Mouse (Mus musculus): ENCODE measurements around the gene Col19a1.

Gene Col19a1

GRCm38 (mm10) chr1:24458015-24458414 is 129.3 kb downstream of the Col19a1 start:
- DNase-seq, result no peak

DNA sequence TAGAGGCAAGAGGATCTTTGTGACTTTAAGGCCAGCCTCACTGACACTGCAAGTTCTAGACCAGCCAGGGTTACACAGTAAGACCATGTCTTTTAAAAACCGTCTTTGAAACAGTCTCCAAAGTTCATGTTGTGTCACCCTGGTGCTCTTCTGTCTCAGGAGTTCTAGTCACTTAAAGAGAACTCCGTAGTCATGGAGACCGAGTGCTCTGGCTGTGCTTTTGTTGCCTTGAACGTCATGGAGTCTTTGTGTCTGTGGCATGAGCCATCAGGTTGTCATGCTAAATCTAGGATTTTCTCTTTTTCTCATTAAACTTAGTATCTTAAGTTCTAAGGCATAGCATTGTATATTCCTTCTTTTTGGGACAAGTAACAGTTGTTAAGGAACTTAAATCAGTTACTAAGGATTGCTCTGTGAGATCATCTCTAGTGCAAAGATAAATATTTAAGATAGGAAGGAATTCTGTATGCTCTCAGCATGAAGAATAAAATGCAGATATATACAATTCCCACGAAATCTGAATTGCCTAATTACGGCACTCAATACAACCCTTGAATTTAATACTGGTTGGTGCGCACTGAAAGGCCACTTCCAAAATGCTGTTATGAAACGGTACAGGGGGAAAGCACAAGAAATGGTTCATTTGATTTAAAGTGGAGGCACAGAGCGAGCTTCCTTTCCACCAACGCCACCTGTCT is 134.6 kb downstream of the Col19a1 start:
- no peak for DNase-seq

GRCm38 (mm10) chr1:24452159-24452558 is 135.1 kb downstream of the Col19a1 start:
- peak in 1 of 2 experiments; percentile 7 for DNase-seq

DNA sequence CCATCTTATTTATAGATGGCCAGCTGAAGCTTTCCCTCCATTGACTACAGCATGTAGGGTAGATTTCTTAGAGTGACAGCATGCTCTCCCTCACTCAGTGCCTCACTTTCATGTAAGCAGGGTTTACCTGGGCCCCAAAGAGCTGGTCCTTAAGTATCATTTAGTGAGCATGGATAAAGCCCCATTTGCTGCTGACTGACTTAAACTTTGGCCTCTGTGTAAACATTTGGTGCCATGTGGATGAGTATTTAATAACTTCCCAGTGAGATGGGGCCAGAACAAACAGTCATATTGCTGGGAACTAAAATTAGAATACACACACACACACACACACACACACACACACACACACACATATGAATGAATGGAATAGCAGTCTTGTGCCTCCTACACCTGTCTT is 149.8 kb downstream of the Col19a1 start:
- no peak for DNase-seq

GRCm38 (mm10) chr1:24428306-24428705 is 159.0 kb downstream of the Col19a1 start:
- no peak for DNase-seq

GRCm38 (mm10) chr1:24378125-24378821 is 209.0 kb downstream of the Col19a1 start:
- peak in 1 of 2 experiments; percentile 8 for DNase-seq

- no peak for DNase-seq
Observed at GRCm38 (mm10) chr1:24374902-24375301, 212.4 kb downstream of the Col19a1 start.

- no peak for DNase-seq
Observed at GRCm38 (mm10) chr1:24373671-24374070, 213.6 kb downstream of the Col19a1 start.

- DNase-seq, result no peak
Observed at GRCm38 (mm10) chr1:24372471-24373258, 214.6 kb downstream of the Col19a1 start.

DNA sequence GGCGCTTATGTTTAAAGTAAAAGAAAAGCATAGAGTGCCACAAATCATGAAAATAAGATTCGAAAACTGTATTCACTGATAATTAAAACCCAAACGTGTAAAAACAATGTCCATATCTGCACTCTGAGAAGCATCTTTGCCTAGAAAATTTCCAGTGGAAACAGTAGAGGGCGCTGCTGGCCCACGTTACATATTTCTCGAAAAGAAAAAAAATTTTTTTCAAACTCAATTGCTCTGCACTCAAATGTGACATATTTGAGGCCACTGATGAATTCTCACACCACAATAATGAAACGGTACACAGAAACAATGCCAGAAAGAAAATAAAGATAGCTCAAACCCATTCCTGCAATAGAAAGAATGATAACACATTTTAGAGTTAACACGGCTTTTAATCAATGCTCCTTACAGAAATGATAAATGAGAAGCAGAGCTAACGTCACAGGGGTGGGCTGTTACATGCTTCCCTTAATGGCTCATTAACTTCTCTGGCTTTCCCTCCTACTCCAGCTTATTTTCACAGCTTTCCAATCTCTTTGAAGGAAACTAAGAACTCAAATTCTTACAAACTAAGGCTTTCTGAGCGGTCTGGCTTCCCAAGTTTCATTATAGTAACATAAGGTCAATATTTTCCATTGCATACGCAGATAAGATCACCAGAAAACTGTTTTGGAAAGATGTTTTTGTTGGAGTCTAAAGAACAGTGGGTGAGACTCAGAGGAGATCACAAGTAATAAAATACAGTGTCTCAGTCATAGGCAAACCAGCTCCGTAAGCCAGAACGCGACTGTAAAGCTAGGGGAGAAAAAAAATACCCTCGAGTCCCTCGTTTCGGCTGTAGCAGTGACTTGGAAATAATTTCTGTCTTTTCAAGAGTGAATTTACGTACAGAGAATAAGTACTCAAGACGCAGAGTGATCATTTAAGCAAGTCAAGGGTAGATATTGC is 219.4 kb downstream of the Col19a1 start:
- DNase-seq, result no peak

- DNase-seq, result no peak
Observed at GRCm38 (mm10) chr1:24364775-24365174, 222.5 kb downstream of the Col19a1 start.

DNA sequence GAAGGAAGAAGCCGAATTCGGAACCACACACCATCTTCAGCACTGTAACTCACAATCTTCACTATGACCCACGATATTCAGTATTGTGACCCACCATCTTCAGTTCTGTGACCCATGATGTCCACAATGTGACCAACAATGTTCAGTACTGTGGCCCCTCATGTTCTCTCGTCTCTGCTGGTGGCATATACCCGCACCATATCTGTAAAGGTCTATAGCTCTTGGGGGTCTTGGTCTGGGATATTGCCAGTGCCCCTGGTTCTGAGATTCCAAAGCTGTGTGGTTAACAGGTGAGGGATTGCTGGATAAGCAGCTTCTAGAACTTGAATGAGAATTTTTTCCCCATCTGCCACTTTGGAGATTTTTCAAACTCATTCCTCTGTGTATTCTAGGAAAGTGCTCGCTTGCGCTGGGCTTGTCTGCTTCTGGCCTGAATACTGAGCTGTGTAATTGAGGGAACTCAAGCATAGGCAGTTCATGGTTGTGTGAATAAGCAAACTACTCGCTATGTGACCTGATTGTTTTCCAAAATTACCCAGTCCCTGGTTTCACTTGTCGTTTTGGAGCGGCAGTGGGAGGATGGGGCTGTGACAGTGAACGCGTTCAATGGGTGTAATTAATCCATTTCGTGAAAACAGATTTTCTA is 225.2 kb downstream of the Col19a1 start:
- no peak for DNase-seq

DNA sequence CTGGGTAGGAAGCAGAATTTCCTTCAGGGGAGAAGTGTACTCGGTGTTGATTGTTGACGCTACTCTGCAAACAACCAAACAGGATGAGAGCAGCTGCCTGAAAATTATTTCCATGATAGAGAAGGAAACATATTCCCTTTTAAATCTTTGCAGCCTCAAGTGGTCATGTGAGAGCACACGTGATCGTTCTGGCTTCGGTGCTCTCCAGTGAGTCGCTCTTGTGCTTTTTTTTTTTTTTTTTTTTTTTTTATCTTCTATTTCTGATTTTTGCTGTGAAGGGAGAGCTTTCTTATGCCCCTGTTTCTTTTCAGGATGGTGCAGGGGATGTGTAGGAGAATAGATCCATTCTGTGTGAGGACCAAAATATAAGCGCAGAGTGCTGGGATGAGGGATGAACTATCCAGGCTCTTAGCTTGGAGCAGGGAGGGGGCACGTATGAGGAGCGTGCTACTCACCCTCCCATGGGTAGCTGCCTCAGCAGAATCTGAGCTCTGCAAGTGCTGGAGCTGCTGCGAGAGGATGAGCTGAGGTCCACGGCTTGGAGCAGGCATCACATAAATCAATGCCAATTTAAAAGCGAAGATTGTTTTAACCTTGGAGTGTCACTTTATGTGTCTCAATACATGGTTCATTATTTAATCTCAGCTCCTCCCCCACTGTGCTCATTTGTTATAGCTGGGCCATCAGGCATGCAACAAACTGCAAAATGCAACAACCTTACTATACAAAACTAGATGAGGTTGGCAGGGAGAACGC is 237.6 kb downstream of the Col19a1 start:
- DNase-seq, result no peak

DNA sequence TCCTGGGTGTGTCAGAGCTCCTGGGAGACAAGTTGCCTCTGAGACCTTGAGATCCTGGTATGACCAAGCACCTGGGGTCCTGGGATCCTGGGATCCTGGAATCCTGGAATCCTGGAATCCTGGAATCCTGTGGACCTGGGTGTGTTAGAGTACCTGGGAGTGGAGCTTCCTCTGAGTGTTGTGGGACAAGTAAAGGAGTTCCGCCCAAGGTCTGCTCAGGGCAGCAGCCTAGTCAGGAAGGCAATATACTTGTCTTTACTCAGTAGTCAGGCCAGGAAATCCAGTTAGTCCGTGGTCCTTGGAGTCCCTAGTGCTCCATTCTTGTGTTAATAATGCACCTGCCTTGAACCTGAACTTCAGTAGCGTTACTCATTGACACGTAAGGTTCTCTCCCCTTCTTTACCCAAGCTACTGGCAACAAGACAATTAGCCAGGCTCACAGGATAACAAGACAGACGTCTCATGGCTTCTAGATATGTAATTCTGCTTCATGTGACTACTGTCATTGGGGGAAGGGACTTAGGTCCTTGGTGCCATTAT is 239.6 kb downstream of the Col19a1 start:
- no peak for DNase-seq

DNA sequence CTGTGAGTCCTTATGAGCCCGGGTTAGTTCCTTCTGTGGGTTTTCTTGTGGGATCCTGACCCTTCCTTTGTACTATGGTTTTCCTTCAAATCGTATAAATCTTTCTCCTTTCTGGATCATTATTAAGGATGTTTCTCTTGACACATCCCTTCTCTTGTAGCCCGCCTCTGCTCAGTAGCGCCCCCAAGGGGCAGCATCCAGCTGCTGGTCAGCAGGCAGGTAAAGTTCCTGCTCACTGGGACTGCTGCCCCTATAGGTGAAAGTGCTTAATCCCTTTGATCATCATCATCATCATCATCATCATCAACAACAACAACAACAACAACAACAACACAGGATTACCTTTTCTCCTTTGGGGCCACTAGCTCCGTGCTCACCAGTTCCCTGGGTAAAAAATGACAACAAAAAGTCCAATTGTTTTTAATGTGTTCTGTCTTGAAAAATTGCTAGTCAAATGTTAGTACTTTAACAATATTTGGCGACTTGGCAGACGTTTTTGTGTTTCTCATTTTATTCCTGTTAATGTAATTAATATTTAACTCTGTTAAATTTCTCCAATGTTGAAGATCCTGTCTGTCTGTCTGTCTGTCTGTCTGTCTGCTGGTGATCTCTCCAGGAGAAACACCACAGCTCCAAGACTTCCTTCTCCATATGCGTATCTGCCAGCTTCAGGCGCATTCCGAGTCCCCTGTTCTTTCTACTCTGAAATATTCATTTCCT is 249.6 kb downstream of the Col19a1 start:
- DNase-seq, result no peak

DNA sequence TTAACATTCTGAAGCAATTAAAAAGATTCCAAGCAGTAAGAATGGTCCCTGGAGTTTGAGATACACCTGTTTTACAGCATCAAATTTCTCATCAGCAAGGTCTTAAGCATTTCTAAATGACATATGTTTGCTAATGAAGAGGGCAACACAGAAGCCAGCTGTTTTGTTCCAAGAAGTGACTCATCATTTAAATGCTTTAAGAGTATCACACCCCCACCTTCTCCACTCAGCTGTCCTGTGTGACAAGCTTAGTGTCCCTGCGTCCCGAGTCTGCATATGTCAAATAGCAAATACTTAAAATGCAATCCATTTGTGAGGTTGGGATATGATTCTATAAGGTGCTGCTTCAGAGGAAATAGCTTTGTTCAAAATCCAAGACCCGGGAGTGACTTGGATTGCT is 251.2 kb downstream of the Col19a1 start:
- no peak for DNase-seq

DNA sequence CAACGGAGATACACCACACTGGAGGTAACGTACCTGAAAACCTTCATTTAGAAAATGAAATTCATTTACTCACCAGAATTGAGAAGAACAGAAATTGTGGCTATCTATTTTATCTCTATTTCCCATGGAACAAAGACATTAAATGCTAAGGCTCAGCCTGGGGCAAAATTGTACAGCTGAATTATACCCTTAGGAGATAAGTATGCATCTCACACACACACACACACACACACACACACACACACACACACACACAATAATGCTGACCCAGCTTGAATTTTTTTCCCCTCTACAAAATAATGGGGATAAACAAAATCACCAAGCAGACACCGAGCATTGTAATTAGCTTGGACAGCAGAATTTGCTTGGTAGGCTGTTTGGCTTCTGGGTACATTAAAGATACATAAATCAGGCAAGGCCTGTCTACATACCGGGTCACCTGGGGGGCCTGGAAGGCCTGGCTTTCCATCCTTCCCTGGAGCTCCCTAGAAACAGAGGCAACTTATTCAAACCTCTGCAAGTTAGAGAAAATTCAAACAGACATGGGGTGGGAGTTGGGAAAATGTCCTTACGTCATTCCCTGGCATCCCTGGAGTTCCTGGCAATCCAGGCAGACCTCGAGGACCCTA is 270.2 kb downstream of the Col19a1 start:
- DNase-seq, result no peak

GRCm38 (mm10) chr1:24316490-24316889 is 270.8 kb downstream of the Col19a1 start:
- no peak for DNase-seq

- DNase-seq, result no peak
Observed at GRCm38 (mm10) chr1:24310847-24311246, 276.4 kb downstream of the Col19a1 start.

- DNase-seq, result no peak
Observed at GRCm38 (mm10) chr1:24310193-24310592, 277.1 kb downstream of the Col19a1 start.
